Mouse (Mus musculus) E14TG2a.4 (cell line): Measurements from ENCODE around the gene Prr5.

Experiments used
- CTCF ChIP-seq: conservative IDR thresholded peaks from 2 replicates; pipeline ENCODE4 v1.5.1; 2014; ENCODE audit warnings: low read length
- NANOG ChIP-seq: IDR thresholded peaks from 2 replicates; pipeline ENCODE4 v1.6.1; 2014; ENCODE audit warnings: borderline replicate concordance, low read length, mixed read lengths

DNA sequence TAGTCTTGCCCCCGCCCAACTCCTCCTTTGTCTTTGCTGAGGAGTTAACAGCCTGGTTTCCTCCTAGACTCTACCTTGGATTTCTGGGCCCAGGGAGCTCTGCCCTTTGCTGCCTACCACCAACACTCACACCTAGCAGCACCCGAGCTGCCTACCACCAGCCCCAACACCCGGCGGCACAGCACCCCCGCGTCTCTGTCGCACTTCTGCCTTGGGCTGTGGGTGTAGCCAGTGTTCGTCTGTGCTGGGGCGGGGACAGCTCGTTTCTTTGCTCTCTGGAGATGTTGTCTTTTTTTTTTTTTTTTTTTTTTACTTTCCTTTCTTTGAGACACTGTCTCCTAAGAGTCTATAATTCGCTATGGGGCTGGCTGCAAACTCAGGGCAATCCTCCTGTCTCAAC lies 8.5 kb downstream of the Prr5 start:
- TF ChIP-seq NANOG (no peak), CTCF (no peak)
